Mouse (Mus musculus): ENCODE measurements around the gene Slc23a4. TPM values are rescaled to one million over a fixed set of nuclear protein-coding genes. Genes with fewer than 3 reads are reported as not detected.

The Slc23a4 gene
- 0.27 to 0.69 TPM (median 0.36 TPM) in 3 of 4 replicates, not detected in the other for total RNA-seq (2023)

GRCm38 (mm10) chr6:34988081-34988761, at the start of gene Slc23a4:
Gene Slc23a4, minus strand, starts transcription at chr6:34988404.

GRCm38 (mm10) chr6:34919956-34920355, 68.2 kb downstream of the Slc23a4 start, which contains the start of gene Stra8:
Gene Stra8, plus strand, starts transcription at chr6:34920163.

GRCm38 (mm10) chr6:34910371-34911219, 77.6 kb downstream of the Slc23a4 start, which contains the start of gene Wdr91:
Gene Wdr91, minus strand, starts transcription at chr6:34910876.

Other genes starting within 250 kb of the Slc23a4 start
- 4.4 to 6.2 TPM (median 5.1 TPM) in 4 replicates for gene Agbl3, start 208.0 kb downstream of the Slc23a4 start, total RNA-seq (2023)
- gene Tmem140, start 125.3 kb downstream of the Slc23a4 start, total RNA-seq (2023): 5.9 to 14.9 TPM (median 13.1 TPM) in 4 replicates
- 10.6 to 15.0 TPM (median 12.1 TPM) in 4 replicates for gene Cyren, start 110.3 kb downstream of the Slc23a4 start, total RNA-seq (2023)
- 53.7 to 74.7 TPM (median 69.7 TPM) in 4 replicates for gene Wdr91, start 77.5 kb downstream of the Slc23a4 start, total RNA-seq (2023)
- gene Stra8, start 68.2 kb downstream of the Slc23a4 start, total RNA-seq (2023): not detected in 4 replicates
- 46.5 to 54.2 TPM (median 51.0 TPM) in 4 replicates for gene Cnot4, start 145.3 kb upstream of the Slc23a4 start, total RNA-seq (2023)
- 62.7 to 73.1 TPM (median 69.3 TPM) in 4 replicates for gene Nup205, start 189.0 kb upstream of the Slc23a4 start, total RNA-seq (2023)

All from B cell, adult 62 days (primary cell).